Mouse (Mus musculus): ENCODE results near the gene Cct4.

Cct4 gene

GRCm38 (mm10) chr11:22982846-22983245, 7.5 kb upstream of the Cct4 start:
- DNase-seq (ENCODE audit: low read depth, low spot score), result no peak

GRCm38 (mm10) chr11:22985510-22985909, 4.8 kb upstream of the Cct4 start:
- DNase-seq (ENCODE audit: low read depth, low spot score), result no peak

DNA sequence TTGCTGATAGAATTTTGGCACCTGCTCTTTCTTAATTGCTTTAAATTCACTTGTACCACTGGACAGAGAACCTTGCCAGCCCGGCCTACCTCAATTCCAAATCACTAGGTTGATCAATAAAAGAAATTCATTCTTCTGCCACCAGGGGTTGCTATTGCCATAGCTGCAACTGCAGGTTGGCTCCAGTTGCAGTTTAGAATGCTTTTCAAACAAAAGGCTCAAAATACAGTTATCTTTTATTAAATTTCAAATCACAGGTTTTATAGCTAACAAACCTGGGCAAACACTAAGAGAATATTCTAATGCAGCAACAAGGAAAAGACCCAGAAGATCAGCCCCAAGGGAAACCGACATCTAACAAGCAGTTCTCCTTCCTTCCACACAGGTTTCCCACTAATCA, 3.0 kb upstream of the Cct4 start:
- no peak for DNase-seq (ENCODE audit: low read depth, low spot score)

DNA sequence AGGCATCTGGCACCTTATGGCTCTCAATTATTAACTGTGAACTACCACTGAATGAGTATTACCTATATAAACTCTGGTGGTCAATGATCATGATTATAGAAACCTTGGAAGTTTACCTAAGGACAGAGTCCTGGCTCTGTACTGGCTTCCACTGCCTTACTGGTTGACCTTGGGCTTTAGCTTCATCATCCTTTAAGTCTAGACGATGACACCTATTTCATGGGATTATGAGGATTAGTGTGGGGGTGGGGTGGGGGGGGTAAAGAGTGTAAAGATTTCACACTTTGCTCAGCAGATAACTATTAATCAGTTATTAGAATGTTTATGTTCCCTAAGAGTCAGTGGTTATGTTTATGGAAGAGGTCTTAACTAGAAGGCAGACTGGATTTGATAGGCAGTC, 533 bp upstream of the Cct4 start:
- no peak for DNase-seq (ENCODE audit: low read depth, low spot score)

DNA sequence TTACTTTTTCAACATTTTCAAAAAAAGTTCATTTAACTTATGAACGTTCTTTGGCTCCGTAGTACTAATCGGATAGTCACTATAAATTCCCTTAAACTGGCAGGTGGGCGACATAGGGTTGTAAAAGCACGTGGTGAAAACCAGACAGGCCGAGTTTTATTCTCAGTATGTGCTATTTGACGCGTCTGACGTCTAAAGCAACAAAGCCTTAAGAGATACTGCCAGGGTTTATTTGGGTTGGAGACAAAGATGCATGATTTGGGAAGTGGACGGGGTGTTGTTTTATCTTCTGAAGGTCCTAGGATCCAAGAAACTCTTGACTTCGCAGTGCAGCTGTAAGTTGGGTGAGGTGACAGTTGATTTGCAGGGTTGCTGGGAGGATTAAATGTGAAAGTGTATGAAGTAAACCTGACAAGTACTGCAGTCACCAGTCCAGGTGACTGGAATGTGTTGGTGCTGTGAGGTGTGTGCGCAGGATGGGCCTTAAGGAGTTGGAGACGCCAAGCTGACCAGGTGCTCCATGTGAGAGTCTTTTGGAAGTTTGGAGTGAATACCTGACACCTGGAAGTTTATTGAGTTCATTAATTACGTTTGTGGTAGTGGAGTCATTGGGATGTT, 1.0 kb downstream of the Cct4 start:
- no peak for DNase-seq (ENCODE audit: low read depth, low spot score)

GRCm38 (mm10) chr11:22994271-22994670, 4.0 kb downstream of the Cct4 start:
- no peak for DNase-seq (ENCODE audit: low read depth, low spot score)

- DNase-seq (ENCODE audit: low read depth, low spot score), result no peak
These were observed 5.1 kb downstream of the Cct4 start for GRCm38 (mm10) chr11:22995461-22995860.

- DNase-seq (ENCODE audit: low read depth, low spot score), result no peak
These were observed 8.0 kb downstream of the Cct4 start for GRCm38 (mm10) chr11:22998308-22998707.

DNA sequence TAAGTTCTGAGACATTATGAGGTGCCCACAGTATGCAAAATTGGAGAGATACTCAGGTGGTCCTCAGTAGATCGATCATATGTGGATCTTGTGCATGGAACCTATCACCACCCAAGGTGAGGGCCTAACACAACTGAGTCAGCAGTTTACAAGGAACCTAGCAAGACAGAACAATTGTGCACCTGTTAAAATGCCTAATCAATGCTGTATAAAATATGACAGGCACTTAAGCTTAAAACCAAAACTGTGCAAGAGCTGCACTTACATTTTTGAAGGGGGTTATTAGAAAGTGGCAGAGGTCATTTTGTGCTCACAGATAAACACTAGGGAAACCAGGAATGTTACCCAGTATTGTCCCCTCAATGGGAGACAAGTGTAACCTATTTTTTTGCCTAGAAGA, 15.0 kb downstream of the Cct4 start:
- no peak for DNase-seq (ENCODE audit: low read depth, low spot score)

DNA sequence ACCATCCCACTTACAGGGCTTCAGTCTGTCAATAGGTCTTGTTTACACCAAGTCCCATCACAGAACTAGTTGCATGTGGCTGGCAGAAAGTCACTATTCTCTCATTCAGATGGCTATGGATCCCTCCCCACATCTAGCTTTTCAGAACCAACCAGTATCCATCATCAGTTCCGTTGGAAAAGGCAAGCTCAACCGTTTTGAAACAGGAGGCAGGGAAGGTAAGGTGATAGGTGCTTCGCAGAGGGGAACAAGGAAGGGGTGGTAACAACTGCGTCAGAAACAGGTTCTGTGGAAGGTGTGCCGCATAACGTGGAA, 16.8 kb downstream of the Cct4 start:
- no peak for DNase-seq (ENCODE audit: low read depth, low spot score)

DNA sequence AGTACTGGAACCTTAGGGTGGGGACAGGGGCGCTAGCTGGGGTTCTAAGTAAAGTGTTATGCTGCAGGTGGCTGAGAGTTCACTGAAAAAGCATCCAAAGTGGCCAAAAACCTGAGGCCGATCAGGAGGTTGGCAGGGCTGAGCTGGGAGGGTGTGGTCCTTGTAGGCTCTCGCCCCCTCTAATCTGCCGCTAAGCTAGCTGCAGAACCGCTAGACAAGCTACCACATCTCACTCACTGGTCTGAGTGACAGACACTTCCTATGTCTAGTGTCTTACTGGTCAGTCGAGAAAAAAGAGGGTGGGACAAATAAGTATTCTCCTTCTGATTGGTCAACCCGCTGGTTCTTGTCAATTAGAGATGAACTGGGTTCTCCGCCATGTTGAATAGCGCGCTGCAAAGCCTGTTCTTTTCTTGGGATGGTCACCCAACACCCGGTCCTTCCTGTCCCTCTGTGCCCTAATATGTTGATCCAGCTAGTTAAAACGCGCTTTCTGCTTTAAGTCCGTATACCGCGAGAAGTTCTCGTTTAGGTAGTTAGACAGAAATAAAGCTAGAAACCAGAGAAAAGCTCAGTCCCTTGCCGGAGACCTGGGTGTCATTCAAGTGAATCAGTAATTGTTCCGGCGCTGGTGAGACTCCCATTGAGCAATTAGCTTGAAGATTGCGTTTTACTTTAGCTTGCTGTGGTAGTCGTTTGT, 17.3 kb downstream of the Cct4 start, which contains the start of gene Fam161a:
Gene Fam161a, plus strand, starts transcription at position 51 of the 700 bp plus-strand sequence.
- peak; percentile 90 for DNase-seq (ENCODE audit: low read depth, low spot score)

- DNase-seq (ENCODE audit: low read depth, low spot score), result peak; percentile 74
These were observed 18.0 kb downstream of the Cct4 start for GRCm38 (mm10) chr11:23008181-23008823.

DNA sequence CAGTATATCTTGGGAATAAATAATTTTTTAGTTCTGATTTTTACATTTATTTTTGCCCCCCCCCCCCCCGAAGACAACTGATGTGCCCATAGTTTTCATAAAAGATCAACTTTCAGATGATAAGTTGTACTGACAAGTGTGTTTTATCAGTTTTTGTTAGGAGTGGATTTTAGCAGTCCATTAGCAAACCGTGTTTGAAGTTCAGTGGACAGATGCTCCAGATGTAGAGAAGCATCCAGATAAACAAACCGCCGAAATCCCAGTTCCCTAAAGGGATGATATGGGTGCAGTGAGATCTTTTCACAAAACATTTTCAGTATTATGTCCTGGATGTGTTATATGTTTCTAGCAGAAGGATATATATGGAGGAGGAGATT, 18.5 kb downstream of the Cct4 start:
- no peak for DNase-seq (ENCODE audit: low read depth, low spot score)

GRCm38 (mm10) chr11:23013096-23013495, 22.8 kb downstream of the Cct4 start:
- DNase-seq (ENCODE audit: low read depth, low spot score), result no peak

DNA sequence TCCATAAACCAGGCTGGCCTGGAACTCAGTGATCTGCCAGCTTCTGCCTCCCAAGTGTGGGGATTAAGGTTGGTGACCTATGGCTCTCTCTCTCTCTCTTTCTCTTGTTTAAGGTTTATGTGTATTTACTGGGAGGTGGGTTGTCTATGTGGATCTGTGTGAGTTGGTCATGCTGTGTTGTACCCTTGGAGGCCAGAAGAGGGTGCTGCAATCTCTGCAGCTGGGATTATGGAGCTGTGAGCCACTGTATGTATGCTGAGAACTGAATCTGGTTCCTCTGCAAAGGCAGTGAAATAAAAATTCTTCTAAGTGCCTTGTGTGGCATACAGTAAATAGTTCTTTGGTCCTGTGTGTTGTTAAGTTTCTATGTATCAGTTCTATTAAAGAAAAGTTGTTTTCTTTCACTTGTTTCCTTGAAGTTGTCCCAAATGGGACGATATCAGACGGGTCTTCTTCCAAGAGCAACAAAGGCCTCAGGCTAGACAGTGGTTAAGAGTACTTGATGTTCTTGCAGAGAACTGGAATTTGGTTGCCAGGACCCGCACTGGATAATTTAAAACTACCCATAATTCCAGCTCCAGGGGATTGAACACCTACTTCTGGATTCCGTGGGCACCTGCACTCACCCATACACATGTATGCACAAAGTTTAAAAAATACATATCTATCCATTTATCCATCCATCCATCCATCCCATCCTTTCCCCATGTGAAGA, 23.4 kb downstream of the Cct4 start:
- DNase-seq (ENCODE audit: low read depth, low spot score), result no peak

DNA sequence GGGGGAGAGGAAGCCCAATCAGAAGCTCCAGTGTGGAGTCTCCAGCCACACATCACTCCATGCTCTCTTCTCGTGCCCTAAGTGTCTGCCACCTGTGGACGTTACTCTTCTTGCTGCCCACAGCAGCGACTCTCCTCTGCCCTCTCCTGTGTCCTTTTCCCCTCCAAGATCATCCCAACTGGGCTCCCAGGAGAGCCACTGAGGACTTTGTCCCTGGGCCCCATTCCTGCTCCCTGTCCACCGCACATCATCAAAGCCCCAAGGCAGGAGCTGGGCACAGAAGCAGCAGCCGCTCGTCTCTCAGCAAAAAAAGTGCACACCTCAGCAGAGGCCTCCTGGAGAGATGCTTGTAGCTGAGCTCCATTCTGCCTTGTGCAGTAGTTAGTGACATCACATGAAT, 24.7 kb downstream of the Cct4 start:
- no peak for DNase-seq (ENCODE audit: low read depth, low spot score)

GRCm38 (mm10) chr11:23017943-23018342, 27.6 kb downstream of the Cct4 start:
- DNase-seq (ENCODE audit: low read depth, low spot score), result no peak

DNA sequence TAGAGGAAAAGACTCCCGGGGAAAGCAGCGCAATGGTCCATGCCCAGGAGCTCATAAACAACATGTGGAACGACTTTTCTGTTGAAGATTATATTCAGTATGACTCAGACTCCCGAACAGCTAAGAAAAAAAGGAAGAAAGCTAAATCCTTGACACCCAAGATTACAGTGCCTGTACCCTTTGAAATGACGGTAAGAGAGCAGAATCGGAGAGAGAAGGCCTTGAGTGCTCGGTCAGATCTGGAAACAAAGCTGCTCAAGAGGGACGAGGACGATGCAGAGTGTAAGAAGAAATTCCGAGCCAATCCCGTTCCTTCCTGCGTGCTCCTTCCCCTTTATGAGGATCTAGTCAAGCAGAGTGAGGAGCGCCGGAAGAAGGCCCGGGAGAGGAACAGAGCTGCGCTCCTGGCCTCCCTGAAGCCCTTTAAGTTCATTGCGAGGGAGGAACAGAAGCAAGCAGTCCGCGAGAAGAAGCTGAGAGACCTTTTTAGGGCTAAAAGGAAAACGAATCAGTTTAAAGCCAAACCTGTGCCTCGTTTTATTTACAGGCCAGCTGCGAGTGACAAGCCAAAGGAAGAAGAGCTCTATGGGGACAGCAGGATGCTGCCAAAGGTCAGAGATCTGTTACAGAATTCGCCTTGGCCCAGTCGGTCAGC, 29.9 kb downstream of the Cct4 start:
- DNase-seq (ENCODE audit: low read depth, low spot score), result no peak

DNA sequence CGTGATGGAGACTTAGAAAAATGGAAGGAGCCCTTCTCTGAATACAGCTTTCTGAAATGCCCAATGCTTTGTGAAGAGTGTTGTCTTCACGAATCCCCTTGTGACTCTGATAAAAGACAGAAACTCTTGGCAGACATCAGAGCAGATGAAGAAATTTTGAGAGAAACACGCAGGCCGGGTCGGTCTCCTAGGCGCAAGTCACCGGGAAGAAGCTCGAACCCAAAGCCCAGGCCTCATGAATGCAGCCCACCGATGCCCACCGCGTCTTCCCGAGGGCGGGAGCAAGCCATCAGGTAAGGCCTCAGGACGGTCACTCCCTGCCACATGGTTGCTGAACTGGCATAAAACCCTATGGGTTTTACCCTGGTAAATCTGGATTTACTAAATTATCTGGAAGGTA, 30.5 kb downstream of the Cct4 start:
- no peak for DNase-seq (ENCODE audit: low read depth, low spot score)

- DNase-seq (ENCODE audit: low read depth, low spot score), result no peak
These were observed 32.8 kb downstream of the Cct4 start for GRCm38 (mm10) chr11:23023155-23023554.

DNA sequence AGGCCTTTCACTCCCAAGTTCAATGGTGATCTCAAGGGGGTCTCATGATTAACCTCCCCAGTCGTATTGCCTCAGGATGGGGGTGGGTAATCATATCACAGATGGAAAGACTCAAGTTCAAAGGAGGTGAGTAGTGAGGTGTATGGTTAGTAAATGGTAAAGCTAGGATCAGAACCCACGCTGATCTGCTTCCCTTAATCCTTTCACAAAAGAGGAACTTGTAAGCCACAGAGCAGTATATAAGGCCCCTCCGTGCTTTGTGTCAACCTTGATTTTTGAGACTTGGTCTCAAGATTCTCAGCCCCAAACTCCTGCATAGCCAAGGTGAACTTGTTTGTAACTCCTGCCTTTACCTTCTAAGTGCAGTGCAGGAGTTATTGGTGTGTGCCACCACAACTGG, 33.9 kb downstream of the Cct4 start:
- DNase-seq (ENCODE audit: low read depth, low spot score), result no peak

DNA sequence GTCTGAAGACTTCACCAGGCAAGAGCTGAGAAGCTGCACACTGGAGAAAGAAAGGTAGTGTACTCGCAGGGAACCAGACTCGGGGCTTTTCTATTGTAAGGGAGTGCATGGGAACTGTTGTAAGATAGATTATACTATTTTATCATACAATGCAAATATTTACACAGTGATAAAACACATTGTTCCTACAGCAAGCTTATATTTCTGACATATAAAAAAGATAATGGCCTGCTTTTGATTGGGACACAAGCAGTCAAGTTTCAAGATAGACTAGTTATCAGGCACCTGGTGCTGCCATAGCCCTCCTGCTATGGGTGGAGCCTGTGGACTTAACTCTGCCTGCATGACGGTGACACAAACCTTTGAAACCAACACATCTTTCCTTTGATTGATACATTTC, 38.6 kb downstream of the Cct4 start:
- DNase-seq (ENCODE audit: low read depth, low spot score), result no peak
